Mouse (Mus musculus): ENCODE measurements around the gene Lef1.
A peak's percentile ranks its signal among the peaks of the same experiment; 100 is the strongest.

Gene Lef1

DNA sequence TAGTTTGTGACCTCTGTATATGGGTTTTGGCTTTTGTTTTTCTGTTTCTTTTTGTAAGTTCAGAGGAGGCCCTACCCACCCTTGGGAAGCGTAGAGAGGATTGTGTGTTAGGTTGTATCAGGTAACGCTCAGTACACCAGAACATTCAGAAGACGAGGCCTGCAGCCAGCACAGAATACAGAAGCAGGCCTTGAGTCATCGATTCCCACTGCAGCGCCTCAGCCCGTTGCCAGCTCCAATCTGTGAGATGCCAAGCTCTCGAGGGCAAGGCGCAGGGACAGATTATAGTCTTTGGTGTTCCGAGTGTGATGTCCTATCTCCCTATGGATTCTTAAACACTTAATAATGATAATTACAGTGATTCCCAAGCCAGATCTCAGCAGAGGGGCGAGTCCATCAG is 85.8 kb downstream of the Lef1 start:
- DNase-seq = no peak

DNA sequence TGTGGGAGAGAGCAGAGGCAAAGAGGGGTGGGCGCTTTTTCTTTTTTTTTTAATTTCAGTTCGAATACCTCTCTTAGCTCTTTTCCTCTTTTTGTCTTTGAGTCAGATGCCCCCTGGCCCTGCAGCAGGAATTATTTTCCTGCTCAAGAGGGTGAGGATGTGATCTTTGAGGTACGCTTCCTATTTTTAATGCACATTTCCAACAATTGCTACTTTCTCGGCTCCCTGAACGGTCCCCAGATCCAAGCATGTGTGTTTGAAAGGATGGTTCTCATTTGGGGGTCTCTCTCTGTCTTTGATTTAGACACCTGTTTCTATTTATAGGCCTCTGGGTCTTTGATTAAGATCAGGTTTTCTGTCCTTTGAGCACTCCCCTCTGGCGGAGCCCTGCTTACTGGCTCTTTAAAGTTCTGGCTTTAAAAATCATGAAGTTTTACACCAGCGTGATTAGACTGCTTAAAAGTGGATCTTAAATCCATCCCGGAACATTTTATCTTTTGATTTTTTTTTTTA is 86.3 kb downstream of the Lef1 start:
- DNase-seq = no peak

DNA sequence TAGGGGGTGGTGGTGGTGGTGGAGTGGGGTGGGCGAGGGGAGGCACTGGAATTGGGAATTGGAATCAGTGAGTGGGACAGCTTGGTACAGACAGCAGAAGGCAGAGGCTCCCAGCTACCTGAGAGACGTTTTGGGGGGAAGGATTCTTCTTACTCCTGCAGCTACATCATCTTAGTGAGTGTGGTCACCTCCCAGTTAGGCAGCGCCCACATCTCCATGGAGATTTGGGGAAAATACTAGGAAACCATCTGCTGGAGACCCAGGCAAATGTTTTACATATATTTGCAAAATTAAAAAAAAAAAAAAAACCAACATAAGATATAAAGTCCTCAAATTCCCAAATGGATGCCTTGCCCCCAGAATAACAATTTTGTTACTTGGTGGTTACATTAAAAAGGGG is 88.7 kb downstream of the Lef1 start:
- no peak for DNase-seq

- no peak for DNase-seq
These were observed 89.5 kb downstream of the Lef1 start for GRCm38 (mm10) chr3:131199590-131200288.

DNA sequence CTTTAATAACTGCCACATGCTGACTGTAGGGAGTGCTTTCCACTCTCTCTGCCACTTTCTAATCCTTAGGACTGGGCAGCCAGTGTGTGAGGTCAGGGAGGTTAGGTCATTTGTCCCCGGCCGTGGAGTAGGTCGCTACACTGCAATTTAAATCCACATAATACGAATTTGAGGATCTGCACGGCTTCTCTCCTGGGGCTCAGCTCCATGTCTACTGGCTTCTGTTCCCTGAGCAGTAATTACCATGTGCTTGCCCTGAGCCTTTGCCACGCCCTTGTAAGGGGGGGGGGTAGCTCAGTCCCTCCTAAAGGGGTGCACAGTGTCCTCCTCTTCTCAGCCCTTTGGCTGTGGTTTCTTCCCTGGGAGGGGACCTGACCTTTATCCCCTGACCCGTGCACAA is 92.0 kb downstream of the Lef1 start:
- DNase-seq = no peak

GRCm38 (mm10) chr3:131207846-131208245 is 97.6 kb downstream of the Lef1 start:
- DNase-seq = no peak

DNA sequence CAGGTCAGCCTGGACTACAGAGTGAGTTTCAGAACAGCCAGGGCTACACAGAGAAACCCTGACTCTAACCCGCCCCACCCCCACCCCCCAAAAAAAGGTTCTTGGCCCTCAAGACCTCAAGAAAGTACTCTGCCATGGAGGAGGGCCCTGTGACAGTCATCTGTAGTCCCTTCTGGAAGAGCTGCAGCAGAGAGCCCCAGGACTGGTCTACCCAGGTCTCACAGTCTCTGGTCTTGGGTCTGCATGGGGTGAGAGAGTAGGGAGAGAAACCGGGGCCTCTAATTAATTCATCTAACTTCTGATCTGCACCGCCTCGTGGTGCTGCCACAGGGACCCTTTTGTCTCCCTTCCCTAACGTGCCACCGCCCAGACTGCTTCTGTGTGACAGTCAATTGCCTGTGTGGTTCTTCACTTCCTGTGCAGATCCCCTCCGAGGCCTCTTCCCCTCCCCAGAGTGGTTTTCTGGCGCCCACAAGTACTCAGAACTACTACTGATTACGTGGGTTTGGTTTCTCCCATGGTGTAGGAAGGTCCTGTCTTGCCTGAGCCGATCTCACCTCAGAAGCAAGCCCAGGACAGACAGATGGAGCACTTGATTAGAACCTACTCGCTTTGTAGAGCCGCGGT is 98.1 kb downstream of the Lef1 start:
- no peak for DNase-seq

- no peak for DNase-seq
These were observed 101.9 kb downstream of the Lef1 start for GRCm38 (mm10) chr3:131212200-131212599.

GRCm38 (mm10) chr3:131214060-131214658 is 103.9 kb downstream of the Lef1 start:
- no peak for DNase-seq

- peak; percentile 46 to 58 for DNase-seq
These were observed 104.6 kb downstream of the Lef1 start for GRCm38 (mm10) chr3:131214841-131215240.

DNA sequence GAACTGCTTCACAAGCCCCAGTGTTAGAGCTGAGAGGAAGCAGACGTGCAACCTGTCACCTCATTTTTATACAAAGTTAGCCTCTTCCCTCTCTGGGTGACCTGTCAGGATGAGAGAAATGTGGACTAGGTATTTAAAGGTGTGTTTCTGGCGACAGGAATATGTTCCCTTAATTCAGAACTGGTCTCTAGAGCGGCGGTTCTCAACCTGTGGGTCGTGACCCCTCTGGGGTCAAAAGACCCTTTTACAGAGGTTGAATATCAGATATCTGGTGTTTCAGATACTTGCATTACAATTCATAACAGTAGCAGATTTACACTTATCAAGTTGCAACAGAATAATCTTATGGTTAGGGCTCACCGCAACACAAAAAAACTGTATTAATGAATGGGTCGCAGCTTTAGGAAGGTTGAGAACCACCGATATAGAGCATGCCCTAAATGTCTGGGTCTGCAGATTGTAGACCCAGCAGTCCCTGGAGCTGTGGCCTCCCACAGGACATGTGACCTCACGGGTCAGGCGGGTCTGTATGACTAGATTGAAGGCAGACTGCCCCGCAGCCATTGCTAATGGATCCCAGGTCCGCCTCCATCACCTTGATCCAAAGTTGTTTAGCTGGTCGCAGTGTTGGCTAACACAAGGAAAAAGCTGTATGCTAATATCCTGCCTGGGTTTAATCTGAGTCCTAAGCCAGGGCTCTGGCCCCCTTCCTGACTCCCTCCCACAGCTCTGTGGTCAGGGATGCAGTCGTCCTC is 108.5 kb downstream of the Lef1 start:
- no peak for DNase-seq

DNA sequence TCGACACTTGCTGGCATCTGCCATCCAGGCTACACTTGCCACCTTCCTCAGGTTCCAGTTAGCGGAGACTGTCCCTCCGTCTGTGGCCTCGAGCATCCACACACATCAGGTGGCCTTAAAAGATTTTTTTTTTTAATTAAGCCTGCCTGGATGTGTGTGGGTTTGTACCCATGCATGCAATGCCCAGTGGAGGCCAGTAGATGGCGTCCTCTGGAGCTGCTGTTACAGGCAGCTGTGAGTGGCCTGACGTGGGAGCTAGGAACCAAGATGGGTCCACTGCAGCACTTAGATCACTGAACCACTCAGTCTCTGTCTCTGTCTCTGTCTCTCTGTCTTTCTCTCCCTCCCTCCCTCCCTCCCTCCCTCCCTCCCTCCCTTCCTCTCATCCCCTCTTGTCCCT is 117.8 kb downstream of the Lef1 start:
- peak in 1 of 2 experiments; percentile 40 for DNase-seq

DNA sequence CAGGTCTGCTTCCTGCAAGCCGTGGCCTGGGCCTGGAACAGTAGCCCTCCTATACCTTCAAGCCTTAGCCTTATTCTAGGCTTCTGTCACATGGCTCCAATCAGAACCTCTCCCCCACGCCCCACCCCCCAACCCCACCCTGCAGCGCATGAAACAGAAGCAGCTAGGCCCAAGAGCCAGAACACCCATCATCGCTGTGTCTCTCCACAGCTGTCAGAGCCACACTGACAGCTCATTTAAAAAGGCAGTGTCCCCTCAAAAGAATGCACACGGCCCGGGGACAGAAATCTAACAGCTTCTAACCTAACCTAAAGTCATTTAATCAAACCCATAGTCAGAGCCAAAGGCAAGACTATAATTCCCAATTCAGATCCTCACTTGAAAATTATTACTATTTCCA is 126.8 kb downstream of the Lef1 start:
- no peak for DNase-seq

GRCm38 (mm10) chr3:131237785-131238633 is 127.7 kb downstream of the Lef1 start:
- peak; percentile 78 to 84 for DNase-seq

- DNase-seq = peak; percentile 77 to 78
These were observed 135.7 kb downstream of the Lef1 start for GRCm38 (mm10) chr3:131245766-131246578.

GRCm38 (mm10) chr3:131246579-131247046 is 136.3 kb downstream of the Lef1 start:
- peak; percentile 46 to 75 for DNase-seq

DNA sequence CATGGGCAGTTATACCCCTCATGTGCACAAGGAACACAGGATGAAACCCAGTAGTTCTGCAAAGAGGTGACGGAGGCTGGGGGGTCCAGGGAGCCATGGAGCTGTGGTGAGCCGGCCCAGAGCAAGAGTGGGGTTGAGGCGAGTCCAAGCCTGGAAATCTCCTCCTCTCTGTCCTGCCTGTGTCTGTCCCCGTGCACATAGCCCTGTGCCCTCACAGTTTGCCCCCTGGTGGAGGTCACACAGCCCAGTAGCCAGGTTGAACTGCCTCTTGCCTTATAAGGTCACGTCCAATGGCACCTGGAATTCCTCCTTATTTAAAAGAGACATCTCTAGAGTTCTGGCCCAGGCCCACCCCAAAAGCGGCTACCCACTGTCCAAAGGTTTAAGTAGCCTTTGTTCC is 137.2 kb downstream of the Lef1 start:
- DNase-seq = peak in 1 of 2 experiments; percentile 46

DNA sequence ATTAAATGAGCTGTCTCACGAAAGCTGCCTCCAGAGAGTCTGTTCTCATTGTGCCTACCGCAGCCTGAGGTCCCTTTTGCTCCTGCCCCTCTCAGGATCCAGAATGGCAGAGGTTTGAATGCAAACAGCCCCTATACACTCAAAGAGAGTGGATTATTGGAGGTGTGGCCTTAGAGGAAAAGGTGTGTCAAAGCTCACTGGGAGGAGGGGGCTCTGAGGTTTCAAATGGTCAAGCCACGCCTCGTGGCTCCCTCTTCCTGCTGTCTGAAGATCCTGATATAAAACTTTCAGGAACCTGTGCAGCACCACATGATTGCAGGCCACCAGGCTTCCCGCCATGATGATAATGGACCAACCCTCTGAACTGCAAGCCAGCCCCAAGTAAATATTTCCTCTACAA is 137.6 kb downstream of the Lef1 start:
- no peak for DNase-seq

DNA sequence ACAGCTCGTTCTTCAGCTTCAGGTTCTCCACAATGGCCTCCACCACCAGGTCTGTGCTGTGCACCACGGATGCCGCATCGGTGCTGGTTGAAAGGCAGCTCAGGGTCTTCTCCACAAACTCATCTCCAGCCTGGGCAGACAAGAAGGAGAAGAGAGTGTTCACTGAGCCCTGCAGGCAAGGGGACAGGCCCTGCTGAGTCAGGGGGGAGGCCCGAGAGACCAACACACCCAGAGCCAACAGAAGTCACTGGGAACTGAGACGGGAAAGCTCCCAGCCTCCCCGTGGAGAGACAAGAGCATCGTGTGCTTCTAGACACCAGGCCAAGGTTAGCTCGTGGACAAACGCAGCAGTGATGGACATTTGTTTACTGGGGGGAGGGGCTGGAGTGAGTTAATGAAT is 138.2 kb downstream of the Lef1 start:
- no peak for DNase-seq

- no peak for DNase-seq
These were observed 140.0 kb downstream of the Lef1 start for GRCm38 (mm10) chr3:131250283-131250682.

DNA sequence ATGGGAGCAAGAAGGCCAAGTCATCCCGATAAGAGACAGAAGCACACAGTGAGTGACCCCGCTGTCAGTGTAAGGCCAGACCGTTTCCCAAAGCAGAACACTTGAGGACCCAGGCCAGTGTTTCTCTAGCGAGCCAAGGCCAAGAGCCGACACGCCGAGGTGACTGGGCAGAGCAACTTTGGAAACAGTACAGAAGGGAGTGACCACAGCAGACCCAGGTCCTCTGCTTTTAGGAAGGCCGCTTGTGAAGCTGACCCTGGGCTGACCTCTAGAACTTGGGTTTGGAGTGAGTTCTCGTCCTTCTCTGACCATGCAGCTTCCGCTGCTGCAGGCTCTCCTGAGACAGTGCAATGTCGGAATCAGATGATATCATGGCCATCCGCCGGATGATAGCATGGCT is 140.7 kb downstream of the Lef1 start:
- DNase-seq = no peak
